Mouse (Mus musculus) right cerebral cortex, postnatal 36 days (tissue): ENCODE data around the gene Gm12830.
A peak's percentile ranks its signal among the peaks of the same experiment; 100 is the strongest.

Experiments
- DNase-seq, 2 experiments: peaks; one replicate each; pipeline ENCODE4 v3.0.0; 2022; ENCODE audit warnings: low spot score in 2 of 2, mixed read lengths in 1 of 2

Gm12830 gene

GRCm38 (mm10) chr4:114821567-114822192, at the start of gene Gm12830:
Gene Gm12830, plus strand, starts transcription at chr4:114821722.
- peak; percentile 7 to 14 for DNase-seq

DNA sequence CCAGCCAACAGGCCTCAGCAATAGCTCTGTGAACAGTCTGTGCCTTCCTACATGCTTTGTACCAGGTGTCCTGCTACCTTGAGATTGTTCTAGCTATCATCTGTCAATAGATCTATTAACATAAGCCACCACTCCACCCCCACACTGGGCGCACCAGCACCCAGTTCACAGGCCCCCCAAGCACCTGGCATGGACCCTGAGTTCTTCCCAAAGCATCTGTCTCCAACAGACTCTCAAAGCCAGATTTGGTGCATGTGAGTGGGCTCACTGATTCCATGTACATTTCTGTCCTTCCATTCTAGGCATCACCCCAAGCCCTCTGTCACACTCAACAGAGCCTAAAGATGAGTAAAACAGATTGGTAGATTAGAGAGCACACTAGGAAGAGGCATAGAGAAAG, 48.2 kb upstream of the Gm12830 start:
- no peak for DNase-seq

DNA sequence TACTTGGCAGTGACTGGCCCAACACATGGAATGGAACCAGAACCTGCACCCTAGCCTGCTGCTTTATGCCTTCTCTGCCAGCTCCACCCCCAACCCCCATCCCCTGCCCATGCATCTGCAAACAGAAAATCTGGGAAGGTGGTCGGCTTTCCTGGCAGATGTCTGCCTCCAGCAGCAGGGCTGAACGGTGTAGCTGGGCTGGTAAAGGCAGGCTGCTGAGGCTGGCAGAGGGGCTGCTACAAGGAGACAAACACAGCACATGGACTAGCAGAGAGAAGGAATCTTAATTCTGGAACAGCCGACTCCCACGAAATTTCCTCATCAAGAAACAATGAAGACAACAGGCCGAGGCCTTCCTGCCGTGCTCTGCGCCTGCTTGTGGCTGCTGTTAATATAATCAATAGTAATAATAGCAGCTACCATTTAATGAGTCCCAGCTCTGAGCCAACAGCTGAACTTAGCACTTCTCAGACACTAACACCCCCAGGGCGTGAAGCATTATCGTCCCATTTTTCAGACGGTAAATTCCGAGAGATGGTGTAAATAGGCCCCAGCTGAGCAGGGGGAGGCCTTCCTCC, 43.8 kb upstream of the Gm12830 start:
- DNase-seq, result no peak

GRCm38 (mm10) chr4:114778716-114779474, 42.6 kb upstream of the Gm12830 start:
- DNase-seq, result no peak

- DNase-seq, result no peak
Measured at GRCm38 (mm10) chr4:114779475-114779757, 42.1 kb upstream of the Gm12830 start.

DNA sequence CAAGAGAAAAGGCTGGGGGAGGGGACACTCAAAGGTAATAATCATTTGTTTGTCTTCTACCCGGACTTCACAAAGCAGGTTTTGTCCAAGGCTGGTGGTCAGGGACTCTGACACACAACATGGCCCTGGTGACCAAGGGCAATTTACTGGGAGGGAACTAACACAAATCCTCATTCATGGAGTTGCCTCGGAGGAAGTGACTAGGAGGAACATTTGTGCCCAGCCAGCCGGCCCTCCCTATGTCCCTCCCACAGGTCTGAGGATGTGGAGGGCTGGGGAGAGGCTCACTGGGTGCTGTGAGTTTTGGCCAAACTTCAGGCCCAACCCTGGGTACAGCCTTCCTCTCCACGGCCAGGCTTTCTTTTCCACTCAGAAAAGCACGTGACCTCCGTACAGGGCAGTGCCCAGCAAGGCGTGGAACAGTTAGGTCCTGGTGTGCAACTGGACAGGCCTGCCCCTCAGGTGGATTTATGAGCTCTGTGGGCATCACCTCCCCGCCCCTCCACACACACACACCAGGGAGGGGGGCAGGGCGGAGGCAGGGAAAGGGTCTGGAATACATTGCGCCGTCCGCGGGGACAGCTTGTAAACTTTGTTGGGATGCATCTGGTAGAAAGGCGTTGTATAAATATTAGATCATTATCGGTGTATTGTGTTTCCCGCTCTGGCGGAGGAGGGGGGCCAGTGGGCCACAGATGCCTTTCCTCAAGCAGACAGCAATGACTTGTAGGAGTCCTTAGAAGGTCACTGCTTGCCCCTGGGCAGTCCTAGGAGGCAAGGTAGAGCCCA, 41.6 kb upstream of the Gm12830 start:
- DNase-seq, result no peak

DNA sequence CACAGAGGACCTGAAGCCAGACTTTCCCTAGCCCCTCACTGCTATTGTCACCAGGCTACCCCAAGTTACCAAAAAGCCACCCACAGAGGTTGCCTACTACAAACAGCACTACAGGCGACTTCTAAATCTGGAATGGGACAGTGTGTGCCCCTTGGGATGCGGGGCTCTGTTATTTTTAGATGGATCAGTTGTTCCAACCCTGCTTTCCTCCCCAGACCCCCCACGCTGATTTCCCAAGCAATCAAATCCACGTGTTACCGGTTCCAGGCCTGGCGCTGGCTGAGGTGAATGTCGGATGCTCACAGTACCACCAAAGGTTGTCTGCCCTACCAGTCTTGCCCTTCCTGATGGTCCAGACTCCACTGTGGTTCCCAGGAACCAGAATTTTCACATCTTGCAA, 38.7 kb upstream of the Gm12830 start:
- DNase-seq, result no peak

- no peak for DNase-seq
Measured at GRCm38 (mm10) chr4:114784735-114785134, 36.8 kb upstream of the Gm12830 start.

DNA sequence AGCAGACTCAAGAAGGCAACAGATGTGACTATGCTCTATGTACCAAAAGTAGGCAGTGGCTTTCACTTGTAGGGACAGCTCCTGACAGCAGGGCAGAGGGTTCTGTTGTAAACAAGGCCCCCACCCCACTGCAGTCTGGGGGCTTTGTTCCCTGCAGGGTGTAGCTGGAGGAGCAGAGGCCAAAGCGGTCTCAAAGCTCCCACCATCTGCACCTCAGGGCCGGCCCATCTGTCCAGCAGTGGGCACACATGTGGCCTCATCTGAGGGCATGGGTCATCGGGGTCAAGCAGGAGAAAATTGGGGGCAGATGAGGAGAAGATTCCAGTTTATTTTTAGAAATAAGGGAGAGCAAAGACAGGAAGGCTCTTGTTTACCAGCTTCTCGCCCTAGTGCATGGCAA, 32.7 kb upstream of the Gm12830 start:
- DNase-seq, result no peak

DNA sequence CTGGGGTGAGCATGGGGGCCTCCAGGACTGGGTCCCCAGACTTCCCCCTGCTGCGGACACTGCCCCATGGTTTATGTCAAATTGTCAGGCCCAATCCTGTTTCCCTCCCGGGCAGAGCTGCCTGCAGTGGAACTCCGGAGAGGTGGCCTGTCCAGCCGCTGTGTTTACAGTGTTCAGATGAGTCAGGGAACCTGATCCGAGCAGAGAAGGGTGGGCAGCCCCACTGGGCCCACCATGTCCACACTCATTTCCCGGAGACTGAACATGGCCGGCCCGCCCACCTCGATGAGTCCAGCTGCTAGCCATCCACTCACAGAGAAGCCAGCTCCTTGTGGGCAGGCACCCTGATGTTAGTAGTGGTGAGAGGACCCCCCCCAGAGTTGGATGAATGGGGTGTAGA, 29.9 kb upstream of the Gm12830 start:
- DNase-seq, result no peak

- DNase-seq, result no peak
Measured at GRCm38 (mm10) chr4:114793836-114794235, 27.7 kb upstream of the Gm12830 start.

GRCm38 (mm10) chr4:114797254-114797914, 24.1 kb upstream of the Gm12830 start:
- no peak for DNase-seq

- no peak for DNase-seq
Measured at GRCm38 (mm10) chr4:114798041-114798624, 23.4 kb upstream of the Gm12830 start.

- no peak for DNase-seq
Measured at GRCm38 (mm10) chr4:114804096-114804495, 17.4 kb upstream of the Gm12830 start.

DNA sequence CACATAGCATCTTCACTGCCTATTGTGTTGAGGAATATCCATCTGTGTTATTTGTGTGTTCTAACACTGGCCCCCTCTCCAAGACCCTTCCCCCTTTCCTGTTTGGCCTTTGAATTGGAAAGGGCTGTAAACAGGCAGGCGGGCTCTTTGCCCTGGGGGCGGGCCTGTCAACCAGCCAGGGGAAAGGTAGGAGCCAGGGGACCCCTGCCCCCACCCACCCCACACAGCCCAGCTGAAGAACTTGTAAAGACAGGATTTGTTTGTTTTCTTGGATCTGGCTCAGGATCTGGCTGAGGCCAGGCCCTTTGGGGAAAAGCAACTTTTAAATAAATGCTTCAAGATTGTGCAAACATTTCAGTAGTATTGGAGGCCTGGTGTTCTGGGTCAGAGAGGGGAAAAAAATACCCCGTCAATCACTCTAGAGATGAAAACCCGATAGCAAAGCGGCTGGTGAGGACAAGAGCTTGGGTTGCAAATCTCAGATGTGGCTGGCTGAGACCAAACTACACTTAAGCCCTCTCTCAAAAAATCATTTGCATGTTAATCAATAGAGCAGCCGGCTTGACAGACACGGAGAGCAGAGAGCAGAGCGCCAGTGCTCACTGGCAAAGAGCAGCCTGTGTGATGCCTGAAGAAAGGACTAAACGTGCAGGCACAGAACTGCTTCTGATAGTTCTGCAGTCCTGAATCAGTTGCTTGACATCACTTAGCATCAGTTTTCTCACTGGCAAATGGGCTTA, 2.4 kb upstream of the Gm12830 start:
- no peak for DNase-seq

- no peak for DNase-seq
Measured at GRCm38 (mm10) chr4:114834770-114835581, 13.5 kb downstream of the Gm12830 start.

DNA sequence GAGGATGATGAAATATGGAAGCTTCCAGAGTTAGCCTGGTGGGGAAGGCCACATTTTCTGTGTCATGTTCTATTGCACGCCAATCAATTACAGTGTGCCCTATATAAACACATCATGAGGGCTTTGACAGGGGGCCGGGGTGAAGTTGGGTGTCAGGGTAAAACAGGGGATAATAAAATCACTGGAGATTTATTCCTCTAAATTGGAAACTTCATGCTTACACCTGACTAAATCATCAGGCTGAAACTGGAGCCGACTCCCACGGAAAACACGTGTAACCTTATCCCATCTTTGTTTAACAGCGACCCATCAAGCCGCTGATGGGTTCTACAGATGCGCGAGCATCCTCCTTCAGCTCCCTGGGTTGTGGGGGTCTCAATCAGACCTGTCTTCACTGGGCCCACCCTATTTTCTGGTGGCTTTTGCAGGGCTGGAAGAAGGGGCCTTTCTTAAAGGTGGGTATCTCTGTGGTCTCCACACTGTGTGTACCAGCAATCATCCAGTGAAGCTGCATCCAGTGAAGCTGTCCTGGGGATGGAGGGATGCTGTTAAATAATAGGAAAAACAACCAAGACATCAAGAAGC, 19.9 kb downstream of the Gm12830 start:
- DNase-seq, result no peak

- DNase-seq, result no peak
Measured at GRCm38 (mm10) chr4:114842376-114842960, 20.9 kb downstream of the Gm12830 start.

DNA sequence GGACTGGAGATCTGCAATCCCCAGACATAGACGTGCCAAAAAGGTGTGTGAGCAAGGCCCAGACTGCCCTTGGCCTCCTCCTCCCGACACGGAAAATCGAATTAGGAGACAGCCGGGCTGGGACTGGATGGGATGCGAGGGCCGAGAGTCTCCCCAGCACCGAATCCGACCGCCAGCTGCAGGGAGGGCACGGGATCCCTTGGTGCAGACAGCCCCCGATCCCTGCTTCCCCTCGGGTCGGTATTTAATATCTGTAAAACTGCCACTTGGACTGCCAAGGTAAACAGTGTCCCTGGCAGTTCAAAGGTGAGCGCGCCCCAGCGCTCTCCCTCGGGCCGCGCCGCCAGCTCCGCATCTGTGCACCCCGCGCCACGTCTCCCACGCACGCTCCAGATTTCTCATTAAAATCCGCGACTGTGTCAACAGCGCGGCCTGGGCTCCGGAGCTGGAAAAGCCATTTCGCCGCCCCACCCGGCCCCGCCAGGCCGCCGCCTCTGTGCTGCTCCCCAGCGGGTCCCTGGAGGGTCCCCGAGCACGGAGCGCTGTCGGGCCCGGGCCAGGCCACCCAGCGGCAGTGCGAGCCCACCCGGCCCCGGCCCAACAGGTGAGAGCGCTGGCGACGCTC, 21.7 kb downstream of the Gm12830 start:
- no peak for DNase-seq
